Mouse (Mus musculus) megakaryocyte, embryonic 14.5 days (primary cell): ENCODE measurements at regions not wholly inside any gene's neighbourhood (a gene's known extent, or its start where the extent isn't known, plus 50 kb on each side); places are given as distances from the start of the nearest gene placed in this dataset.

Source experiments
- FLI1 ChIP-seq: IDR thresholded peaks from 2 replicates; pipeline ENCODE4 v1.6.1; 2012; ENCODE audit warnings: low read length, inconsistent platforms, mixed read lengths
- GATA1 ChIP-seq: IDR thresholded peaks from 3 replicates; pipeline ENCODE4 v1.6.1; 2012; ENCODE audit warnings: mixed read lengths, low read length, inconsistent platforms, borderline replicate concordance

DNA sequence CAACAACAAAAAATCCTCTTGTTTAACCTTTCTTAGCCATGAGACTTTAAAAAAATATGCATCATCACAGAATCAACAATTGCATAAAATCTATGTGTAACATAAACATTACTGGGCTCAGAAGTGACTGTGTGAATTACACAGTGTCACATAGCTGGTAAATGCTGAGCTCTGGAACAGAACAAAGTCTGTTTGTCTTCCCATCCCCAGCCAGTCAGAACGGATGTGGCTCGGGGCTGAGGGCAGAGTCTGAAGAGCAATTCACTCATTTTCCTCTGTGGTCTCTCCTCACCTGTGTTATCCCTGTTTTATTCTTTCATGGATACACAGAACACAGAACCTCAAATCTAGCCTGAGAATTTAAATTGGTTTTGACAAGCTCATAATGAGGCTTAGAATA is 261.0 kb upstream of the Sp4 start:
- TF ChIP-seq GATA1 (no peak), FLI1 (no peak)
